Mouse (Mus musculus) C2C12 (cell line): Measurements from ENCODE around the gene Kiss1r.

ENCODE experiments used
- CEBPB ChIP-seq: IDR thresholded peaks from one replicate; pipeline ENCODE4 v1.6.1; 2011; ENCODE audit warnings: low read depth, mild to moderate bottlenecking, control low read depth, moderate library complexity
- CTCF ChIP-seq: IDR thresholded peaks from one replicate; pipeline ENCODE4 v1.5.1; 2011; ENCODE audit not compliant: control insufficient read depth, insufficient read depth, insufficient read length
- FOSL1 ChIP-seq: IDR thresholded peaks from one replicate; pipeline ENCODE4 v1.8.0; 2011; ENCODE audit warnings: mild to moderate bottlenecking, low read length; ENCODE audit not compliant: poor library complexity, insufficient read depth, severe bottlenecking
- MAX ChIP-seq: IDR thresholded peaks from one replicate; pipeline ENCODE4 v1.6.1; 2011; ENCODE audit warnings: mild to moderate bottlenecking, control low read depth
- MYOG ChIP-seq: IDR thresholded peaks from one replicate; pipeline ENCODE4 v1.6.1; 2011; ENCODE audit not compliant: control insufficient read depth, insufficient read length; ENCODE audit errors: extremely low read depth
- USF1 ChIP-seq: IDR thresholded peaks from one replicate; pipeline ENCODE4 v1.6.1; 2011; ENCODE audit warnings: low read depth, mild to moderate bottlenecking, control low read depth, moderate library complexity

GRCm38 (mm10) chr10:79926491-79927323 is 9.9 kb downstream of the Kiss1r start, which contains the start of gene Arid3a:
- TF ChIP-seq CTCF (no peak), MYOG (no peak), MAX (no peak), USF1 (no peak), FOSL1 (no peak), CEBPB (no peak)
